Mouse (Mus musculus) forebrain, embryonic 16.5 days (tissue): Measurements from ENCODE around the gene Fgfr2. TPM values are rescaled to one million over a fixed set of nuclear protein-coding genes. Genes with fewer than 3 reads are reported as not detected.

Experiments used
- ATAC-seq: fragments of 200-750 bp; cut with Nextera tagmentation; 2 replicates; pipeline ENCODE4 v1.8.0; 2017; ENCODE audit warnings: mild to moderate bottlenecking, moderate library complexity
- H3K27ac ChIP-seq: fragments of 300-500 bp; sonication (generic); 2 replicates; pipeline ENCODE4 v1.5.1; 2014; ENCODE audit warnings: low read length, control low read depth
- H3K27me3 ChIP-seq: fragments of 300-500 bp; sonication (generic); replicated peaks from 2 replicates; pipeline ENCODE4 v1.6.1; 2014; ENCODE audit warnings: low read length; ENCODE audit not compliant: control insufficient read depth, insufficient read depth
- H3K36me3 ChIP-seq: fragments of 300-500 bp; sonication (generic); 2 replicates; pipeline ENCODE4 v1.6.1; 2014; ENCODE audit not compliant: control insufficient read depth, insufficient read depth
- H3K4me1 ChIP-seq: fragments of 300-500 bp; sonication (generic); replicated peaks from 2 replicates; pipeline ENCODE4 v1.6.1; 2014; ENCODE audit warnings: low read length; ENCODE audit not compliant: control insufficient read depth, insufficient read depth
- H3K4me2 ChIP-seq: fragments of 300-500 bp; sonication (generic); 2 replicates; pipeline ENCODE4 v1.6.1; 2014; ENCODE audit warnings: mild to moderate bottlenecking, low read length, control low read depth
- H3K4me3 ChIP-seq: fragments of 300-500 bp; sonication (generic); replicated peaks from 2 replicates; pipeline ENCODE4 v1.5.1; 2014; ENCODE audit warnings: mild to moderate bottlenecking, low read length, control low read depth
- H3K9ac ChIP-seq: fragments of 300-500 bp; sonication (generic); replicated peaks from 2 replicates; pipeline ENCODE4 v1.6.1; 2014; ENCODE audit warnings: low read depth, low read length, control low read depth
- H3K9me3 ChIP-seq: fragments of 300-500 bp; sonication (generic); 2 replicates; pipeline ENCODE4 v1.6.1; 2016; ENCODE audit warnings: low read length; ENCODE audit not compliant: control insufficient read depth
- WGBS: fragments of 180-500 bp; shearing (Covaris S2); extraction: QIAGEN DNeasy Blood & Tissue Kit; methylation state at CpG from one replicate; pipeline ENCODE4 v1.1.7; 2014; 5-methylcytosine and 5-hydroxymethylcytosine counted together
- polyA plus RNA-seq: library from polyadenylated mRNA; unstranded; fragments of >200 nt; fragmentation: Nextera tagmentation; extraction: Ambion mirVana; gene quantifications from 2 replicates; pipeline ENCODE4 v1.2.1, GENCODE M21; 2015

Fgfr2 gene
- polyA plus RNA-seq, 1 experiment from 2014 or later, result 39.2 TPM

- WGBS, result 32% methylated on average over 10 of the region's 10 CpGs
- Histone ChIP-seq H3K27ac (peak overlapping the region; percentile 84), H3K36me3 (no peaks in the 10 kb centered on the region), H3K4me1 (peaks cover 58% of the 10 kb centered on the region), H3K4me2 (peak overlapping the region; percentile 14; the same call in 1 of the 2 replicates), H3K9ac (no peak overlapping the region), H3K9me3 (no peaks in the 10 kb centered on the region), H3K4me3 (no peak overlapping the region), H3K27me3 (no peaks in the 10 kb centered on the region)
- ATAC-seq, result peak; percentile 72
These were observed 48.6 kb downstream of the Fgfr2 start for GRCm38 (mm10) chr7:133074462-133075133.

- Histone ChIP-seq H3K36me3 (no peaks in the 10 kb centered on the region), H3K4me2 (no peak overlapping the region), H3K27ac (peak overlapping the region; percentile 84), H3K4me3 (no peak overlapping the region), H3K9ac (no peak overlapping the region), H3K9me3 (no peaks in the 10 kb centered on the region), H3K27me3 (no peaks in the 10 kb centered on the region), H3K4me1 (peaks cover 69% of the 10 kb centered on the region)
- peak; percentile 22; the same call in 1 of the 2 replicates for ATAC-seq
- WGBS, result 8% methylated on average over 9 of the region's 9 CpGs
These were observed 50.0 kb downstream of the Fgfr2 start for GRCm38 (mm10) chr7:133073147-133073651.

GRCm38 (mm10) chr7:133072535-133072934 is 50.6 kb downstream of the Fgfr2 start:
- H3K9me3 ChIP-seq, result no peaks in the 10 kb centered on the region
- H3K27ac ChIP-seq, result no peak overlapping the region
- H3K4me2 ChIP-seq, result no peak overlapping the region
- H3K9ac ChIP-seq, result no peak overlapping the region
- 10% methylated on average over 4 of the region's 4 CpGs for WGBS
- H3K27me3 ChIP-seq, result no peaks in the 10 kb centered on the region
- no peaks in the 10 kb centered on the region for H3K36me3 ChIP-seq
- H3K4me1 ChIP-seq, result peaks cover 75% of the 10 kb centered on the region
- no peak for ATAC-seq
- H3K4me3 ChIP-seq, result no peak overlapping the region

GRCm38 (mm10) chr7:133067321-133067841 is 55.8 kb downstream of the Fgfr2 start:
- ATAC-seq, result peak; percentile 63
- WGBS, result 27% methylated on average over 7 of the region's 7 CpGs
- peak overlapping the region; percentile 35; the same call in 1 of the 2 replicates for H3K9ac ChIP-seq

GRCm38 (mm10) chr7:133066776-133067175 is 56.4 kb downstream of the Fgfr2 start:
- ATAC-seq, result peak; percentile 78
- 13% methylated on average over 6 of the region's 6 CpGs for WGBS
- peaks cover 55% of the 10 kb centered on the region for H3K4me1 ChIP-seq

More at GRCm38 (mm10) chr7:133067321-133067841, 55.8 kb downstream of the Fgfr2 start:
- Histone ChIP-seq H3K27me3 (no peaks in the 10 kb centered on the region), H3K4me2 (peak overlapping the region; percentile 10), H3K9me3 (no peaks in the 10 kb centered on the region), H3K4me3 (no peak overlapping the region), H3K4me1 (peaks cover 61% of the 10 kb centered on the region), H3K27ac (peak overlapping the region; percentile 71), H3K36me3 (no peaks in the 10 kb centered on the region)

GRCm38 (mm10) chr7:133062055-133062454 is 61.1 kb downstream of the Fgfr2 start:
- Histone ChIP-seq H3K9ac (no peak overlapping the region), H3K27ac (no peak overlapping the region), H3K4me1 (peaks cover 28% of the 10 kb centered on the region), H3K9me3 (no peaks in the 10 kb centered on the region), H3K4me3 (no peak overlapping the region), H3K4me2 (no peak overlapping the region), H3K36me3 (no peaks in the 10 kb centered on the region), H3K27me3 (no peaks in the 10 kb centered on the region)
- ATAC-seq, result no peak
- 94% methylated on average over 3 of the region's 3 CpGs for WGBS

More at GRCm38 (mm10) chr7:133066776-133067175, 56.4 kb downstream of the Fgfr2 start:
- H3K27me3 ChIP-seq, result no peaks in the 10 kb centered on the region
- peak overlapping the region; percentile 71 for H3K27ac ChIP-seq
- no peaks in the 10 kb centered on the region for H3K36me3 ChIP-seq
- no peak overlapping the region for H3K9ac ChIP-seq
- peak overlapping the region; percentile 10 for H3K4me2 ChIP-seq
- H3K4me3 ChIP-seq, result no peak overlapping the region
- H3K9me3 ChIP-seq, result no peaks in the 10 kb centered on the region

- no peaks in the 10 kb centered on the region for H3K27me3 ChIP-seq
- H3K4me3 ChIP-seq, result no peak overlapping the region
- no peaks in the 10 kb centered on the region for H3K9me3 ChIP-seq
- ATAC-seq, result no peak
- H3K36me3 ChIP-seq, result no peaks in the 10 kb centered on the region
- no peak overlapping the region for H3K9ac ChIP-seq
- H3K4me1 ChIP-seq, result peaks cover 15% of the 10 kb centered on the region
- H3K27ac ChIP-seq, result no peak overlapping the region
- 67% methylated on average over 6 of the region's 6 CpGs for WGBS
- no peak overlapping the region for H3K4me2 ChIP-seq
These were observed 63.0 kb downstream of the Fgfr2 start for GRCm38 (mm10) chr7:133060170-133060569.

- Histone ChIP-seq H3K27me3 (no peaks in the 10 kb centered on the region), H3K4me3 (no peak overlapping the region), H3K36me3 (0 out of 2 replicates have a peak, but pooled peaks cover 2% of the 10 kb centered on the region), H3K4me2 (no peak overlapping the region), H3K27ac (peak overlapping the region; percentile 54; the same call in 1 of the 2 replicates), H3K4me1 (peaks cover 15% of the 10 kb centered on the region), H3K9me3 (no peaks in the 10 kb centered on the region), H3K9ac (no peak overlapping the region)
- ATAC-seq, result no peak
- 44% methylated on average over 9 of the region's 9 CpGs for WGBS
These were observed 63.5 kb downstream of the Fgfr2 start for GRCm38 (mm10) chr7:133059517-133060104.

- Histone ChIP-seq H3K4me2 (no peak overlapping the region), H3K4me3 (no peak overlapping the region), H3K9ac (no peak overlapping the region), H3K27me3 (no peaks in the 10 kb centered on the region), H3K27ac (no peak overlapping the region; the same call in 1 of the 2 replicates), H3K9me3 (no peaks in the 10 kb centered on the region), H3K4me1 (peaks cover 15% of the 10 kb centered on the region), H3K36me3 (0 out of 2 replicates have a peak, but pooled peaks cover 2% of the 10 kb centered on the region)
- ATAC-seq, result no peak
- 63% methylated on average over 6 of the region's 6 CpGs for WGBS
These were observed 64.0 kb downstream of the Fgfr2 start for GRCm38 (mm10) chr7:133059150-133059509.
